Mouse (Mus musculus): ENCODE measurements around the gene Klk1b26.
"Not testable (repeated sequence)": the region's sequence is repeated elsewhere in the genome, so short reads cannot be mapped to it uniquely, and the experiment has no call there.

Gene Klk1b26

DNA sequence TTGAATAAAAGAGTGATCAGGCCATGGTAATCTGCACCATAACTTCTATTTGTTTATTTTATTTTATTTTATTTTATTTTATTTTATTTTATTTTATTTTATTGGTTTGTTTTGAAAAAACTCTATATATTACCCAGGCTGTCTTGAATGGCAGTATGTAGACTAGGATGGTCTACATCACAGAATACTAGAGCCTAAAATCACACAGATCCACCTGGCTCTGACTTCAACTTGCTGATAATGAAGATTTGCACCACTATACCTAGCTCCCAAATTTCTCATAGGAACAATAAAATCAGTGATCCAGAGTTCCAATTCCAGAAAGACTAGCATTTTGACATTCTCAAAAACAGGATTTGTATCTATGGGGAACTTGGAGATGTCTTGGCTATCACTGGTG, at the start of gene Klk1b26:
Gene Klk1b26, plus strand, starts transcription at position 301 of the 400 bp plus-strand sequence.
- not testable (repeated sequence) for DNase-seq

DNA sequence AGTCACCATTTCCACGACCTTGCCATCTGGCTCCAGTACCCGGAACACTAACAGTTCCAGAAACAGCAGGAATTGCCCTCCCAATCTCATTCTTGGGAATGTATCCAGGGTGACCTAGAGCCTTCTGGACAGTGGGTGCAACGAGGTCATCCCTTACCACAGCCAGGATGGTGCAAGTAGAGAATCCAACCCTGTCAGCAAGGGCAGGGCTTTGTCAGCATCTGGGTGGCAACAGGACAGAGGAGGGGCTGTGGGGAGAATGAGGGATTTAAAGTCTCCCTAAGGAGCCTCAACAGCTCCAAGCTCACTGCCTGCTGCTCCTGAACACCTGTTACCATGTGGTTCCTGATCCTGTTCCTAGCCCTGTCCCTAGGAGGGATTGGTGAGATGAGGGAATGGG, 45.5 kb upstream of the Klk1b26 start, which contains the start of gene Klk1b1:
Gene Klk1b1, plus strand, starts transcription at position 301 of the 400 bp plus-strand sequence.
- no peak for DNase-seq

DNA sequence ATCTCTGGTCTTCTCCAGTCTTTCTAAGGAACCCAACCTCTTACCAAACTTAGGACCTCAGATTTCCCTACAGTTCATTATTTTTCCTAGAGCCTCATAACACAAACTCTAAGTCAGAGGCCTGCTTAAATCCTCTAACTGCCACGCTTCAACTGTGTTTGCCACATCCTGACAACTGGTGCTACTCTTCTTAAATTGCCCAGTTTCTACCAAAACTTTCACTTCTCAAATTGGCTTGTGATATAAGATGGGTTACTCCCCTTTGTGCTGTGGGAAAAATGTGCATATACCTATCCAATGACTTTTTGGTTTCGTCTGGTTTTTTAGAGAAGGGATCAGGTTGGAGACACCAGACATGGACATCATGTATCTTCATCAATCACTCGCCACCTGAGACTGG, 44.9 kb upstream of the Klk1b26 start:
- no peak for DNase-seq

DNA sequence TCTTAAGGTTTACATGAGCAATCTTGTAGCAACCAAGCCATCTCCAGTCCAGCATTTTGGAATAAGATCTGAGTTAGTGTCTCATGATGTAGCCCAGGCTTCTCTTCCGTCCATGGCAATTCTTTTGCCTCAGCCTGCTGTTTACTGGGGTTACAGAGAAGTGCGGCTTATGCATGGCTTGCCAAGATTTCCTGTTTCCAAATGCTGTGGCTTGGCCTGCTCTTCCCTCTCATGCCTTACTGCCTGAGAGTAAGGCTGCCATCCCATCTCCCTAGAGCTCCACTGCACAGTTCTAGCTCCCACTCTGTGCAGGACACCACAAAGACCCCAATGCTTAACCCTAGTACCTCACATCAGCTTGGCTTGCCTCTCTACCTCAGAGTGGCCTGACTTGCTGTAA, 44.4 kb upstream of the Klk1b26 start:
- no peak for DNase-seq

DNA sequence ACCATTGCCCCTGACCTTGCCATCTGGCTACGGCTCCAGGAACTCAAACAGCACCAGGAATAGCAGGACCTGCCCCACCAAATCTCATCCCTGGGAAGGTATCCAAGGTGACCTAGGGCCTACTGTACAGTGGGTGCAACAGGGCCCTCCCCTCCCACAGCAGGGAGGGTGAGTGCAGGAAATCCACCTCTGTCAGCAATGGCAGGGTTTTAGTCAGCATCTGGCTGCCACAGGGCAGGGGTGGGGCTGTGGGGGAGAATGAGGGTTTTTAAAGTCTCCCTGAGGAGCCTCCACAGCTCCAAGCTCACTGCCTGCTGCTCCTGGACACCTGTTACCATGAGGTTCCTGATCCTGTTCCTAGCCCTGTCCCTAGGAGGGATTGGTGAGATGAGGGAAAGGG, 36.2 kb upstream of the Klk1b26 start, which contains the start of gene Klk1b9:
Gene Klk1b9, plus strand, starts transcription at position 301 of the 400 bp plus-strand sequence.
- not testable (repeated sequence) for DNase-seq

DNA sequence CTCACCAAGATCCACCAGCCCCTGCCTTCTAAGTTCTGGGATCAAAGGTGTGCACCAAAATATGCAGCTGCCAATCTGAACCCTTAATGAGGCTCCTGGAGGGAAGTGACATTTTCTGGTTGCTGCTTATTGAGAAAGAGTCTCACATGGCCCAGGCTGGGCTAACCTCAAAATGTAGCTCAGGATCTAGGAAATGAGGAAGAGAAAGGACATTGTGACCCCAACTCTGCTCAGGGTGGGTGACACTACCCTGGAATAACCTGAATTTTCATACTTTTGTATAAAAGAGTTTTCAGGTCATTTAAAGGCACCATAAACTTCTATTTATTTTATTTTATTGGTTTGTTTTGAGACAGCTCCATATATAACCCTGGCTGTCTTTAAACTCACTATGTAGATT, 26.3 kb upstream of the Klk1b26 start:
- no peak for DNase-seq

DNA sequence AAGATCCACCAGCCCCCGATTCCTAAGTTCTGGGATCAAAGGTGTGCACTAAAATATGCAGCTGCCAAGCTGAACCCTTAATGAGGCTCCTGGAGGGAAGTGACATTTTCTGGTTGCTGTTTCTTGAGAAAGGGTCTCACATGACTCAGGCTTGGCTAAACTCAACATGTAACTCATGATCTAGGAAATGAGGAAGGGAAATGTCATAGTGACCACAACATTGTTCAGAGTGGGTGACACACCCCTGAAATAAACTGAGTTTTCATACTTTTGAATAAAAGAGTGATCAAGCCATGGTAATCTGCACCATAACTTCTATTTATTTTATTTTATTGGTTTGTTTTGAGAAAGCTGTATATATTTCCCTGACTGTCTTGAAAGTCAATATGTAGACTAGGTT, 17.1 kb upstream of the Klk1b26 start:
- DNase-seq = not testable (repeated sequence)

DNA sequence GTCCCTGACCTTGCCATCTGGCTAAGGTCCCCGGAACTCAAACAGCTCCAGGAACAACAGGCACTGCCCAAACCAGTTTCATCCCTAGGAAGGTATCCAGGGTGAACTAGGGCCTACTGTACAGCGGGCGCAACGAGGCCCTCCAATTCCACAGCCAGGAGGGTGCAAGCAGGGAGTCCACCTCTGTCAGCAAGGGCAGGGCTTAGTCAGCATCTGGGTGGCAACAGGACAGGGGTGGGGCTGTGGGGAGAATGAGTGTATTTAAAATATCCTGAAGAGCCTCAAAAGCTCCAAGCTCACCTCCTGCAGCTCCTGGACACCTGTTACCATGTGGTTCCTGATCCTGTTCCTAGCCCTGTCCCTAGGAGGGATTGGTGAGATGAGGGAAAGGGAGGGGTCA, 16.4 kb upstream of the Klk1b26 start, which contains the start of gene Klk1b11:
Gene Klk1b11, plus strand, starts transcription at position 301 of the 400 bp plus-strand sequence.
- DNase-seq = not testable (repeated sequence)

DNA sequence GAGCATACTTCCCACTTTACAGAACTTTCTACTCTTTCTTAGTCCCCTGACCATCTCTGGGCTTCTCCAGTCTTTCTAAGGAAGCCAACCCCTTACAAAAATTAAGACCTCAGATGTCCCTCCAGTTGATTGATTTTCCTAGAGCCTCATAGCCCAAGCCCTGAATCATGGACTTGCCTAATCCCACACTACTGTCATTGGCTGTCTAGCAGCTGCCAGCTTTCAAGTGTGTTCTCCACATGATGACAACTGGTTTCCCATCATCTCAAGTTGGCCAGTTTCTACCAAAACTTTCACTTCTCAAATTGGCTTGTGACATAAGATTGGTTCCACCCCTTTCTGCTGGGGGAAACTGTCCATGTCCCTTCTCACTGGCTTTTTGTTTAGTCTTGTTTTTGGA, 7.1 kb upstream of the Klk1b26 start:
- peak; percentile 45 for DNase-seq

DNA sequence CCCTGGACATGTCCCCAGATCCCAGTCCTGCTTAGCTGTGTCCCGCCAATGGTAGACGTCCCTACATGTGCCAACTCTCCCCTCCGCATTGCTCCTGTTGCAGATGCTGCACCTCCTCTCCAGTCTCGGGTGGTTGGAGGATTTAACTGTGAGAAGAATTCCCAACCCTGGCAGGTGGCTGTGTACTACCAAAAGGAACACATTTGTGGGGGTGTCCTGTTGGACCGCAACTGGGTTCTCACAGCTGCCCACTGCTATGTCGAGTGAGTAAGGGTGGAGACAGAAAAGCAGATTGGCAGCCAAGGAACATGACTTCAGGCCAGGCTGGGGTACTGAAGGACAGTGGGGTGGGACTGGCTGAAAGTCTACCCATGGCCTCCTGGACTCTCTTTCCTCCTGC, 2.7 kb downstream of the Klk1b26 start:
- peak; percentile 86 for DNase-seq

DNA sequence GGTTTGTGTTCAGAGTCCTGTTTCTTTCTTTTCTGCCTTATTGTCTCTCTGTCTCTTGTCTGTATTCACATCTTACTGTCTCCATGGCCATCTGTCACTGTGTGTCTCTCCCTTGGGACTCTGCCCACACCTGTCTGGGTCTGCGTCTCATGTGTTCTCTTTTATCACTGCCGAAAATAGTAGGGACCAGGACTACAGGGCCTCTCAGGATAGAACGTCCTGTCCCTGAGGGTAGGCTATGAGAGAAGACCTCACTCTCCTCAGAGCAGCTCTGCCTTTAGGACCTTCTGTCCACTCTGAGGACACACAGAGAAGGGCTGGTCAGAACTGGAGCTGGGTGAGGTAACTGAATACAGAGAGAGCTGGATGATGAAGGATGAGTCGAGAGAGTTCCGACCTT, 3.1 kb downstream of the Klk1b26 start:
- peak; percentile 92 for DNase-seq

DNA sequence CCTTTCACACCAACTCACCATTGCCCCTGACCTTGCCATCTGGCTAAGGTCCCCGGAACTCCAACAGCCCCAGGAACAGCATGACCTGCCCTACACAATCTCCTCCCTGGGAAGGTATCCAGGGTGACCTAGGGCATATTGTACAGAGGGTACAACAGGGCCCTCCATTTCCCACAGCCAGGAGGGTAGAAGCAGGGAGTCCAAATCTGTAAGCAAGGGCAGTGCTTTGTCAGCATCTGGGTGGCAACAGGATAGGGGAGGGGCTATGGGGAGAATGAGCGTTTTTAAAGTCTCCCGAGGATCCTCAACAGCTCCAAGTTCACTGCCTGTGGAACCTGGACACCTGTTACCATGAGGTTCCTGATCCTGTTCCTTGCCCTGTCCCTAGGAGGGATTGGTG, 40.0 kb downstream of the Klk1b26 start, which contains the start of gene Klk1b27:
Gene Klk1b27, plus strand, starts transcription at position 301 of the 400 bp plus-strand sequence.
- DNase-seq = peak; percentile 79
